Mouse (Mus musculus): ENCODE measurements at regions not wholly inside any gene's neighbourhood (a gene's known extent, or its start where the extent isn't known, plus 50 kb on each side); places are given as distances from the start of the nearest gene placed in this dataset.

DNA sequence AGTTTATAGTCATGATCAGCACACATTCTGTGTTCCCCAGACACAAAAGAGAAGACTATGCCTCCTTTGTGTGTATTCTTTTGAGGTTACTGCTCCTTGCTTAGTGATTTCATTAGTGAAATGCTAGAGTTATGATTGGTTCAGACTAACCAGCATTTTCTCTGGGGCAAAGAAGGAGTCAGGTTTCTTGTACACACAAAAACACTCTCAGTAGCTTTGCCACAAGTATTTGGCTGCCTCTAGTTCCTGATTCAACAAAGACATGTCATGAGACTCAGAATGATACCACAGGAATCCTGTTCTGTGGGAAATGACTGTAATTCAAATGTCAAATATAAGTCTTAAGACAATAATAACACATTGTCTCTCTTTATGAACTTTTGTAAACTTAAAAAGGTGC, 86.9 kb downstream of the Alx1 start:
- DNase-seq (ENCODE audit: low spot score in 2 of 2), result no peak

DNA sequence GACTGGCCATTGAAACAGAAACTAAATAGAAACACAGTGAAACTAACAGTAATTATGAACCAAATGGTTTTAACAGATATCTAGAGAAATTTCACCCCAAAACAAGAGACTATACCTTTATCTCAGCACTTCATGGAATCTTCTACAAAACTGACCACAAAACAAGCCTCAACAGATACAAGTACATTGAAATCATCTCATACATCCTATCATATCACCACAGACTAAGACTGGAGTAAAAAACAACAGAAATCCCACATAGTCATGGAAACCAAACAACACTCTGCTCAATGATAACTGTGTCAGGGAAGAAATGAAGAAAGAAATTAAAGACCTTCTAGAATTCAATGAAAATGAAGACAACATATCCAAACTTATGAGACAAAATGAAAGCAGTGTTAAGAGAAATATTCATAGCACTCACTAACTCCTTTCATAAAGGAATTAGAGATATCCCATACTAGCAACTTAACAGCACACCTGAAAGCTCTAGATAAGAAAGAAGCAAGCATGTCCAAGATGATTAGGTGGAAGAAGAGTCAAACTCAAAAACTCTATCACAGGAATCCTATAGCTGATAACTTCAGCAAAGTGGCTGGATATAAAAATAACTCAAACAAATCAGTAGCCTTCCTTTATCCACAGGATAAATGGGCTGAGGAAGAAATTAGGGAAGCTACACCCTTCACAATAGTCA, 89.0 kb downstream of the Alx1 start:
- DNase-seq (ENCODE audit: low spot score in 2 of 2), result no peak

DNA sequence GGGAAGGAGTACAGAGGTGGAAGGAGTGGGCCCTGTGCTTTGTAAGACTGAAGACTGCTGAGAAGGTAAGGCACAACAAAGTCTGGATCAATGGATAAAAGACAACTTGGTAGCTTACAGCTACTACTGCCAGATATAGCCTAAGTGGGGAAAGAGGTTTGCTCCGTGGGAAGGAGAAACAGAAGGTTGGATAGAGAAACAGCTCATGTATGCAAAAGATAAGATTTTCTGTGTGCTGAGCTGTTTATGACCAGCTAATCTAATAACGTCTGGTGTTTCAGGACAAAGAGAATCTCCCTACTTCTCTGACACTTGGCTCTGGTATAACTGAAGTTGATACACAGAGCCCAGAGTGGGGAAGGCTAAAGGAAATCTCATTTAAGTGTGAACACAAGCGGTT, 98.6 kb downstream of the Alx1 start:
- DNase-seq (ENCODE audit: low spot score in 2 of 2), result no peak

DNA sequence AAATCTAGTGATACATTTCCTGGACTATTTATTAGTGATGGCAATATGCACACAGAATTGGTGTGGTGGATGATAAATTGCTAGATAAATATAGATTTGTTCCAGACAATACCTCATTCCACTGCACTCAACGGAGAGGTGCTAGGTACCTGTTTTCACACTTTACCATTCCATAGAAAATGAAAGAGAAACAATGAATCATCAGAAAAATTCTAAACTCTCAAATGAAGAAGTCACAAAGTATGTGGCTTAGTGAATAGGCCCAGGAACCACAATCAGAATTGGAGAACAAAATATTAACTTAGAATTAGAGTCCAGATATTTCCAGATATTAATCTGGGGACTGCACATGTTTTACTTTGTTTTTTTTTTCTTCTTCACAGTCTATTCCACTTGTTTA, 101.4 kb downstream of the Alx1 start:
- no peak for DNase-seq (ENCODE audit: low spot score in 2 of 2)

DNA sequence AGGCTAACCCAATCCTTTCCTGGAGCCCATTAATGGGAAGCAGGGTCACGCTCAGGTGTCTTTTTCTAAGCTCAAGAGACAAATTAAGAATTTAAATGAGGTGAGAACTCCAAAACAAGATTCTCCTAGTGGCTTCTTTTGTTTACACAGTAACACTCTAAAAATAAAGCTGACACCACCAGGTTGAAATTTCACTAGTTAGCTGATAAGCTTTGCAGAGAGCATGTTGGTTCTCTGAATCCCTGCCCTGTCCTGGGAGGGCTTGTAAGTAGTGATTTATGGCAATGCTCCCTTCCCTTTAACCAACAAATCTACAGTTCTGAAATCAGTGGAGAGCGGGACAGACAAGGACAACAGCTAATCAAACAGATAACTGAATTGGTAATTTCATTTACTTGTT, 132.6 kb downstream of the Alx1 start:
- no peak for DNase-seq (ENCODE audit: low spot score in 2 of 2)

DNA sequence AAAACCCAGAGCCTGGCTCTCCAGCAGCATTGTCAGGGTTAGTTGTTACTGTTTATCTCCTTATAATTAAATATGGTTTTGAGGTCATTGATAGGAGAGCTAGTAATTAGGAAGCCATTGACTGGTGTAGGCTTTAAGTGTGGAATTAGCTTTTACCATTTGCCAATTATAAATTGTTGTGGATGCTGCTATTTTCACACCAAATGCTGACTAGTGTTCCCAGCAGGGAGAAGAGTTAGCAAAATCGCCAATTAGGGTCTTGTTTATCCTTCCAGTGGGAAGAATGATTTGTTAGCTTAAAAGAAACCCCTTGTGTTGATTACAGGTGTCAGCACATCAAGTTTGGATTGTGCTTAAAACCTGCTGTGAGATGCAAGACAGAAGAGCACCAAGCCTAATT, 134.1 kb downstream of the Alx1 start:
- no peak for DNase-seq (ENCODE audit: low spot score in 2 of 2)

DNA sequence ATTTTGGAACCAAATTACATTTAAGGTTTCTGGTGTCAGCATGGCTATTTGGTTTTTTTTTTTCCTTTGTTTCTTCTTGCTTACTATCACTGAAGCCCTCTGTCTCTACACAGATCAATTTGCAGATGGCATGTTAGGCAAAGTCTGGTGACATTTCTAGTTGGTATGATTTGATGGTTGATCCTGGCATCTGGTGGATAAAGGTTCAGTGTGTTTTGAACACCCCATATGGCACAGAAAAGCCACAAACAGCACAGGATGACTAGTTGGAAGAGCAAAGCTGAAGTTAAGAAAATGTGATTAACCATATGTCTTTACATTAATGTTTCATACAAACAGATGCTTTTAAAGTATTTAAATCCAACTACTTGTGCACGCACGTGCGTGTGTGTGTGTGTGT, 137.6 kb downstream of the Alx1 start:
- DNase-seq (ENCODE audit: low spot score in 2 of 2), result no peak

DNA sequence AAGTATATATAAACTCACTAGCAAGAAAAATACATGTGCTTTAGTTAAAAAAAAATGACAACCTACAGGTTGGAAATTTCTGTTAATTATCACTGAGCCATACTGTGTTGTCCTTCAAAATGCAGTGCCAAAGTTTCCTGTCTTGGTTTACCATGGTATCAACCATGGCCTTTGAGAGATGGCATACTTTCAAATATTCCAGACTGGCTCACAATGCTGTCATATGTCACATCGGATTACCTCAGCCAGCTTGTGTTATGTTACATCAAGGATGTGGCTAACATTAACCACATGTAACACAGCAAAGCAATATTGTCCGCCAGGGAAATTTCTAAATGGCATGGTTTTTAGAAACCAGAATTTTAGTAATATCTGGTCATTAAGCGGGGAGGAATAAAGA, 140.3 kb downstream of the Alx1 start:
- no peak for DNase-seq (ENCODE audit: low spot score in 2 of 2)

DNA sequence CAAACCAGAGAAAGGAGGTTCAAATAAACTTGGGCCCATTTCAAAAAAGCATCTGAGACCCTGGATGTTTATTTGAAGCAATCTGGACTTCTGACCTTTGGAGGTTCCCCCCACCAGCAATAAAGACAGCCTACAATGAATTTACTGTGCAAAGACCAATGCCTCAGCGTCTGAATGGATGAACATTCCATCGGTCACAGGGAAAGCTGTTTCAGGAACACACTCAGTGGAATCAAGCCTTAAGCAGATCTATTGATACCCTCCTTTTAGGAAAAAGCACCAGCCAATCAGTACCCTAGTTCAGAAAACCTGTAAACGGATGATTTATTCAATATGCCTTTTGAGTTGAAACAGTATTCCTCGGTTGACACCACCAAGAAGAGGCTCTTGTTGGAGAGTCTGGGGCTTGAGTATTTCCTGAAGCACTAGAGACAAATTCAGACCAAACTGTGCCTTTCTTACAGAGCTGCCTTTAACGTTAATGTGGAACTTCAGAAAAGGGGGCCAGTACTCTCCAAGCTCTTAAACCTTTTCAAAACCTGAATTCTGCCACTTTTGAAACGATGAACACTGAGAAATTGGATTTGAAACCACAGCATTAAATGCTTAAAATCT, 148.1 kb downstream of the Alx1 start:
- no peak for DNase-seq (ENCODE audit: low spot score in 2 of 2)

DNA sequence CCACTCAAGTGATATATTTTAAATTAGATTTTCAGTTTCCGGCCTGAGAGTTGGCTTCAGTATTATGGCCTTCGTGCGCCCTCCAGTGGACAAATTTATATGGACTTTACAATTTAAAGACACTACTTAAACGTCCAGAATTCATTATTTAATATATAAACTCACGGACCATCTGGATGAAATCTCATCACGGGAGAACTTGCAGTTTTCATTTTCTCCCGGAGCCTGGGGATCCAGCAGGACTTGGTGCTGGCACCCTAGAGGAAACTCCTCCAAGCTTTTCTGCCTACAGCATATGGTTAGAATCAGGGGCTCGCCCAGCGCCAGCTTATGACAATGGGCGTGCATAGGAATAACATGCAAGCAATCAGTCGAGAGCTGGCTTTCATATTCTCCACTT, 152.0 kb downstream of the Alx1 start:
- peak in 1 of 2 experiments; percentile 8 for DNase-seq (ENCODE audit: low spot score in 2 of 2)

DNA sequence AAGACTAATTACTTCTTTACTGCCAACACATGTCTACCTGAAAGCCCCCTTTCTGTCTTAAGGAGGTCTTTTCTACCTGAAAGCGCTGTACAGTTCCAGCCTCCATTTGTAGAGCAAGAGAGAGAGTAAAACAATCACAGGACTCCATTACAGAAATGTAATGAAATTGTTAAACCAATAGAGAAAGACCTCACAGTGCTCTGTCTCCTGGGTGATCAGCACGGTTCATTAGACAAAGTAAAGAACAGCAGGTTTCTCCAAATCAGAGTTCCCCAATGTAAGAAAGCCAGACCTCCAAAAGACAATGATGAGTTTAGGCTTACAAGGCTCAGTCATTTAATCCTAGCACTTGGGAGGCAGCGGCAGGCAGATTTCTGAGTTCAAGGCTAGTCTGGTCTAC, 153.1 kb downstream of the Alx1 start:
- no peak for DNase-seq (ENCODE audit: low spot score in 2 of 2)

DNA sequence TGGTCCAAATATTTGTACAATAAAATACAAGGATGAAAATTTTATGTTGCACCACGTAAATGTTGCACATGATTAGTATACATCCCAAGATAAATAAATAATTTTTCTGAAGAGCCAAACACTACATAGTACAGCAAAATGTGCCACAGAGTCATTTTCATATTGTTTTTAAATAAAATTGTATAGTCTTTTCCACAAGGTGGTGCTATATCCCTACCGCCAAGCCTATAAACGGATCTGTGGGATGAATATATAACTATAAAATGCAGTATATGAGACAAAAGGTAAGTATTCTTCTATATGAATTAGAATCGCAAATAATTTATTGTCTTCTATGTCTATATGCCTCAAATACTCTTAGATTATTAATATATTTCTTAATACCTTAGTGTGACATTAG, 163.1 kb downstream of the Alx1 start:
- no peak for DNase-seq (ENCODE audit: low spot score in 2 of 2)

DNA sequence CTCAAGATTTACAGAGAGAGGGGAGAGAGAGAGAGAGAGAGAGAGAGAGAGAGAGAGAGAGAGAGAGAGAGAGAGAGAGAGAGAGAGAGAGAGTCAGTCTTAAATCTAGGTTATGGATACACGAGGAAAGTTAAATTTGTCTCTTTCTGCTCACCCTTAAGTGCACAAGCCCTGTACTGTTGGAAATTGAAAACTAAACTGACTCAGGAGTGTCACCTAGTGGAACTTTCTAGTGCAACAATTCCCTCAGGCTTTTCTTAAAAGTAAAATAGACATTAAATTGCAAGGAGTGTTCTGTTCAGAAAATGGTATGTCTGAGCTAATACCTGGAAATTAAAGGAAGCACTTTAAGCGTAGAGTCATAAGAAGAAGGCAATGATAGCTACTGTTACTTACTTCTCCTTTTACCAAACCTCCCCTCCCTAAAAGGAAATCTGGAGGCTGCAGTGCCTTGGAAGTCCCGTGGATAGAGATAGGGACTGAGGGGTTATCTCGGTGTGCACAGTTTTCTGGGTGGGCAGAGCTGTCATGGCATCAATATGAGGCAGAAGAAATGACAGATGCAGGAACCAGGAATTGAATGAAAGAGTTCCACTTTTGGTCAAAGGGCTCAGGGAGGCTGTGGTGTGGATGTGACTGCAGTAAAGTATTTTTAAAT, 193.3 kb downstream of the Alx1 start:
- no peak for DNase-seq (ENCODE audit: low spot score in 2 of 2)

DNA sequence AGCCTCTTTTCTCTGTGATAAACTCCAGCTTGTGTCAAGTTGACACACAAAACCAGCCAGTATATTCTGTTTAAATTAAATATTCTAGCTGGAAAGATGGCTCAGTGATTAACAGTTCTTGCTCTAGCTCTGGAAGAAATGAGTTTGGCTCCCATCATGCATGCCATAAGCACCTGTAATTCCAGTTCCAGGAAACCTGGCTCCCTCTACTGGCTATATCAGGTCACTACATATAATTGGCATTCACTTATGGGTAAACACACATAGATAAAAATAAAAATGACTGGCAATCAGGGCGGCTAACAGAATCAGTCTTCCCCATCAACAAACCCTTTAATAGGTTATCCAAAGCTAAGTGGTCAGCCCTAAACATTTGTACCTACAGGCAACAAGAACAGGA, 194.2 kb downstream of the Alx1 start:
- DNase-seq (ENCODE audit: low spot score in 2 of 2), result no peak

DNA sequence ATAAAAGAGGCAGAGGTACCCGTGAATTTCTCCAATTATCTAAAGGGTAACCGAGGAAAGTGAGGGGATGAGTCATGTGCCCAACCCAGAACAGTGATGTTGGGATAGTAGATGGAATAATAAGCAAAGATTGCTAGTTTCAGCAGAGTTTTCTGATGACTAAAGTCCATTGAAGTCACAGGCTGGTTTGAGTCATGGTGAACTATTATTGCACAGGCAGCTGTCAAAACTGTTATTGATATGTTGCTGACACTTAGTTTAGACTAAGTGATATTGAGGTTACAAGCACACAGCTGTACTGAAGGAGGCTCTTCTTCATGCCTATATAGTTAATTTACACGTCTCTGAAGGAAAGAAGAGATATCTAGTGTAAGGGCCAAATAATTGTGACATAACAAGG, 200.4 kb downstream of the Alx1 start:
- DNase-seq (ENCODE audit: low spot score in 2 of 2), result no peak

DNA sequence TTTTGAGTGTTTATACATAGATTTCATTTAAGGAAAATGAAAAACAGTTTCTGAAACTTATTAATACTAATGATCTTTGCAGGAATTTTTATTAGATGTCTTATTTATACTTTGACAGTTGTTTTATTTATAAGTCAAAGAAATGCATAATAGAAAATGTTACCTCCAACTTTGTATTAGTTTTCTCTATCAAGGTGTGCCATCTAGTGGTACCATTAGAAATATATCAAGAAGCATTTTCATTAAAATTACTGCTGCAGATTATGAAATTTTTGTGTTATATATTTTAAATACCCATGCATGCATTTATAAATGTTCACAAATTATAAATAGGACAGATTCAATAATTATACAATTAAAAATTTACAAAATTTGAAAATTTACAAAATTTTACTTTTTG, 206.6 kb downstream of the Alx1 start:
- DNase-seq (ENCODE audit: low spot score in 2 of 2), result no peak

DNA sequence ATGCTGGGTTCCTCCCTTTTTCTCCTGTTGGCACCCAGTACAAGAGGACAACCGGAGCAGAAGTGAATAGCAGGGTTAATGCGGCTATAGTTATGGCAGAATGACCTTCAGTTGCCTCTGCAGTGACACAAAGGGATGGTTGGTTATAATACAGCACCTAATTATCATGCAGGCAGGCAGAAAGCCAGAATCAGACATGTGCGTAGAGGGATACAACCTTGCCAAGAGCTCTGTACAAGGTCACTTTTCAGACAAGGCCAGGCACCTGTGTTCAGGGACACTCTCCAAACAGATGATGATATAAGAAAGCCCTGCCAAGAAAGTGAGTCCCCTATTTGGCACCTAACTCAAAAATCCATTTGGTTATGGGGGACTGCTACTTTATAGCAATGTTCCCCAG, 228.6 kb downstream of the Alx1 start:
- DNase-seq (ENCODE audit: low spot score in 2 of 2), result no peak

DNA sequence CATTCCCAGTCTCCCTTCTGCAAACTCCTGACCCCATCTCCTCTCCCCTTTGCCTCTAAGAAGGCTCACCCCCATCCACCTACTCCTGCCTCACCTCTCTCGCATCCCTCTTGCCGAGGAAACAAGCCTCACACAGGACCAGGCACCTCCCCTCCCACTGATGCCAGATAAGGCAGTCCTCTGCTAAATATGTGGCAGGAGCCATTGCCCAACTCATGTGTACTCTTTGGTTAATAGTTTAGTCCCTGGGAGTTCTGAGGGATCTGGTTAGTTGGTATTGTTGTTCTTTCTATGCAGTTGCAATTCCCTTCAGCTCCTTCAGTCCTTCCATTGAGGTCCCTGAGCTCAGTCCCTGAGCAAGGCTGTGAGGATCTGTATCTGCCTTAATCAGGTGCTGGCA, 250.8 kb downstream of the Alx1 start:
- no peak for DNase-seq (ENCODE audit: low spot score in 2 of 2)

DNA sequence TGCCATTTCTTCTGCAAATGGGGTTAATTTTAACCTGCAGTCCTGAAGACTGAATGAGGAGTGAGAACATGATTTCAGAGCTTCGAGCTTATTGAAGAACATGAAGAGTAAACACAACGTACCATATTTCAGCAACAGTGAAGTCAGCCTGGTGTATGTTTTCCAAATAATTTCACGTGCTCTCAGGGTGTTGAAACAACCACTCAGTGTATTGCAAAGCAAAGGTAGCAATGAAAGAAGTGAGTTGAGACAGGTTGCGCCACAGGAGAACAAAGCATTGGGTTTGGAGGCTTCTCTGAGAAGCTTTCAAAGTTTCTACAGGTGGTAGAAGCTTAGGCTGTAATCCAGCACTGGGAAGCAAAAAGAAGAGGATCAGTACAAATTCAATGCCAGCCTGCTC, 251.7 kb downstream of the Rassf9 start:
- DNase-seq (ENCODE audit: low spot score in 2 of 2), result no peak

DNA sequence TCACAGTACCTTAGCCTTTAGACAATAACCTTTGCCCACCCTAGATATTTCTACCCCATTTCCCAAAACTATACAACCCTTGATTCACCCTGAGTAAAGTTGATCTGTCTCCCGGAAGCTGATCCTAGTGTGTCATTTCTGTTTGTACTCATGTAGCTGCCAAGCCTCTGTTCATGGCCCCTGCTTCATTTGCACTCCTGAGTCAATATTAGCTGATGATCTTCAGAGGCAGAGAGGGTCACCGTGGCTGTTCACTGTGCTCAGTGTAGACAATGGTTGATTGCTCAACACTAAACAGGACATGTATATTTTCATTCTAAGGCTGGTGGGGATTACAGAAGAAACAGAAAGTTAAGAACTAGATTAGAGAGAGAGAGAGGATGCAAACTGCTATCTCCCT, 250.4 kb downstream of the Rassf9 start:
- no peak for DNase-seq (ENCODE audit: low spot score in 2 of 2)

DNA sequence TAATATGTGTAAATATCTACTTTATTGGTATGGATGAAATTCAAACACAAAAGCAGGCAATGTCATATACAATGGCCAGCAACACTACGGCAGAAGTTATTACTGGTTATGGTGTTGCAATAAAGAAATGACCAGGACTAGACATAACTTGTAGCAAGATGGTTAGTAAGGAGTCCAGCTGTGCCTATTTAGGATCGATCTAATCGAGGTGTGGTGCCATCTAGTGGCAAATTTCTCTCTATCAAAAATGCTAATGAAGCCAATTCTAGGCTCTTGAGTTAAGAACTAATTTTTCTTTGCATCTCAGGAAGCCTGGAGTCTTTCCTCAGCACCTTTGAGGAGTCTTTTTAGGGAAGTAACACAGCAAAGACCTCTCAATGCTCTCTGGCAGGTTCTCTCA, 223.2 kb downstream of the Rassf9 start:
- peak in 1 of 2 experiments; percentile 15 for DNase-seq (ENCODE audit: low spot score in 2 of 2)

DNA sequence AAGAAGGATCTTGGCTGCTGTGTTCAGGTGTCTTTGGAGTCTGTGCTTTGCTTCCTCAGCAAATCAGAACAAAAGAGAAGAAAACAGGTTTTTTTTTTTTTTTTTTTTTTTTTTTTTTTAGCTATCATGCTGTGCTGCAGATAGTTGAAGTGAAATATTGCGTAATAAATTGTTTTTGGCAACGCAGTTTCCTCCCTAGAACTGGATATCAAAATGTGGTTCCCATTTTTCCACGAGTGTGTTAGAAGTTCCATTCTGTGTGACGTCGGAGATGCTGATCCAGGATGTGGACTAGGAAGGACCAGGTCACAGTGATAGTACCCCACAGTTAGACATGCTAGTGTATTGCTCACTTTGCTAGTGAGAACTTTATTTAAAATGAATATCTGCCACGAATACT, 220.4 kb downstream of the Rassf9 start:
- no peak for DNase-seq (ENCODE audit: low spot score in 2 of 2)

DNA sequence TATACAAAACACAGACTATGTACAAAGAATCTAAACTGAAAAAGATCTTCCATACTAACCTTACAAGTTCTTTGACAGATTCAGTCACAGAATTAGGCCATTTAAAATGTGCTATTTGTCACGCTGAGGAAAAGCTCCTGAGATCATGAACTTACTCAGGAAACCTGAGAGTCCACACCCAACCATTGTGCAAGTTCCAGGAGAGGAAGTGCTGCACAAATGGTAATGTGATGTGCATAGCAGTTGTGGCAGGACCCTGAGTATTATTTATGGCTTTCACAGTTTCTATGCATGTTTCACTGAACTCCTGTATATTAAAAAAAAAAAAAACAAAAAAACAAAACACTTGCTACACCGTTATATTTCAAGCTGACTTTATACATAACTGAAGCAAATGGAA, 200.2 kb downstream of the Rassf9 start:
- no peak for DNase-seq (ENCODE audit: low spot score in 2 of 2)
